In the genomic region with DNA sequence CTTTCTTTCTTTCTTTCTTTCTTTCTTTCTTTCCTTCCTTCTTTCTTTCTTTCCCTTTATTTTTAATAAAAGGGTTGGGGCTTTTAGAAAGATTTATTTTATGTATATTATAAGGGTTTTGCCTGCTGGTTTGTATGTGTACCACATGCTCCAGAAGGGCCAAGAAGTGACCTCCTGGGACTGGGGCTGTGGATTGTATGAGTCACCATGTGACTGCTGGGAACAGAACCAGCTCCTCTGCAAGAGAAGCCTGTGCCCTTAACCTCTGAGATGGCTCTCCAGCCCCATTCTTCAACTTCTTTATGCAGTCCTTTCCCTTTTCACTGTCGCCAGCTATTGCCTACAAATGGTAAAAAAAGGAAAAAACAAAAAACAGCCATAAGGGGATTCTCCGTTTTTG, we compare ENCODE assay signal across 27 mouse cellular contexts. TPM values are rescaled to one million over a fixed set of nuclear protein-coding genes. Genes with fewer than 3 reads are reported as not detected.
DNase-seq lines count a peak whose midpoint lies in the region; ATAC-seq and TF ChIP-seq lines count a peak whose summit lies in the region.
"Had no signal": no experiment of that assay in that cellular context is flagged by ENCODE, and none has a peak within 500 bp of the region (broad histone marks: within the 10 kb centered on the region; RNA-seq: fewer than 3 reads in every experiment).

No protein-coding gene starts in this region.

- H3ac ChIP-seq in myocyte (ENCODE audit: control insufficient read depth, insufficient read length) = no peak overlapping the region

- no peaks in the 10 kb centered on the region for H3K79me2 ChIP-seq in myocyte (ENCODE audit: control insufficient read depth, insufficient read depth)

- TF ChIP-seq EP300 in lung, postnatal 0 days (IDR thresholded peaks at IDR 0.05) = no peak

- DNase-seq in adrenal gland, adult 2 months = peak; percentile 73
- no peak for DNase-seq in adrenal gland, postnatal 4 days (ENCODE audit: low spot score in 2 of 2)
- peak; percentile 12 for DNase-seq in lung, postnatal 0 days (ENCODE audit: low spot score)
- DNase-seq in lung, postnatal 10 days = no peak
- peak; percentile 29 for DNase-seq in adrenal gland, postnatal 25 days
- no peak for DNase-seq in spleen, postnatal 10 days (ENCODE audit: low spot score in 2 of 2)
- DNase-seq in layer of hippocampus, adult 8-10 months (ENCODE audit: low spot score in 2 of 2) = no peak
- DNase-seq: B cell, adult 2 months; cerebellum, adult 18-20 months; cerebellum, postnatal 25 days; kidney, adult 9 months; kidney, postnatal 36 days; lung, adult 18-20 months; lung, postnatal 36 days; right cerebral cortex, adult 18-20 months had no signal

- H3K36me3 ChIP-seq in lung, postnatal 0 days (ENCODE audit: insufficient read depth, low read length) = no peaks in the 10 kb centered on the region
- H3K36me3 ChIP-seq in myocyte (ENCODE audit: control insufficient read depth, insufficient read depth) = no peaks in the 10 kb centered on the region
- H3K36me3 ChIP-seq: forebrain, embryonic 12.5 days; hindbrain, embryonic 15.5 days; intestine, embryonic 15.5 days had no signal

- TF ChIP-seq CTCF in lung, postnatal 0 days (IDR thresholded peaks at IDR 0.05) = no peak

- H3K4me3 ChIP-seq in lung, postnatal 0 days (ENCODE audit: low read depth, low read length) = no peak overlapping the region
- H3K4me3 ChIP-seq in myocyte = no peak overlapping the region
- H3K4me3 ChIP-seq: forebrain, embryonic 12.5 days; heart, adult 2 months; hindbrain, embryonic 15.5 days; intestine, embryonic 15.5 days had no signal

- TF ChIP-seq POLR2A in myocyte (IDR thresholded peaks at IDR 0.05; ENCODE audit: insufficient read length, low read depth) = no peak

- H3K4me2 ChIP-seq in lung, postnatal 0 days (replicated peaks; ENCODE audit: low read depth, low read length) = no peak overlapping the region
- H3K4me2 ChIP-seq in myocyte (ENCODE audit: low read depth) = no peak overlapping the region
- H3K4me2 ChIP-seq: forebrain, embryonic 12.5 days; hindbrain, embryonic 15.5 days; intestine, embryonic 15.5 days; liver, embryonic 11.5 days had no signal

- no peaks in the 10 kb centered on the region for H3K9me3 ChIP-seq in lung, postnatal 0 days (ENCODE audit: low read length)
- H3K9me3 ChIP-seq: forebrain, embryonic 12.5 days; hindbrain, embryonic 15.5 days; intestine, embryonic 15.5 days had no signal

- 86% methylated on average over 2 of the region's 2 CpGs for WGBS in lung, postnatal 0 days

- no peak overlapping the region for H3K27ac ChIP-seq in lung, postnatal 0 days (ENCODE audit: low read length)
- H3K27ac ChIP-seq: forebrain, embryonic 12.5 days; heart, adult 2 months; hindbrain, embryonic 15.5 days; intestine, embryonic 15.5 days had no signal

- no peak for ATAC-seq in lung, postnatal 0 days
- ATAC-seq: intestine, embryonic 15.5 days; Patski had no signal

- H3K4me1 ChIP-seq in lung, postnatal 0 days (ENCODE audit: insufficient read depth, low read depth, low read length) = no peaks in the 10 kb centered on the region
- H3K4me1 ChIP-seq: forebrain, embryonic 12.5 days; hindbrain, embryonic 15.5 days had no signal

- no peaks in the 10 kb centered on the region for H3K27me3 ChIP-seq in lung, postnatal 0 days (replicated peaks; ENCODE audit: insufficient read depth, low read length)
- H3K27me3 ChIP-seq in myocyte (ENCODE audit: control insufficient read depth, insufficient read depth, insufficient read length) = no peaks in the 10 kb centered on the region
- H3K27me3 ChIP-seq: hindbrain, embryonic 15.5 days; intestine, embryonic 15.5 days; Patski had no signal

- H3K9ac ChIP-seq in lung, postnatal 0 days (replicated peaks; ENCODE audit: low read depth) = no peak overlapping the region
- H3K9ac ChIP-seq: forebrain, embryonic 12.5 days; hindbrain, embryonic 15.5 days; intestine, embryonic 15.5 days had no signal

TF ChIP-seq in myocyte, 11 proteins besides CTCF, POLR2A, EP300 and RAD21:
- peak; percentile 23 for TF ChIP-seq USF1 (IDR thresholded peaks at IDR 0.05; ENCODE audit: low read depth)
- TF ChIP-seq SRF (IDR thresholded peaks at IDR 0.05; ENCODE audit: control insufficient read depth, insufficient read length, low read depth) = no peak
TF ChIP-seq in myocyte: peak in this region for 1.

RNA-seq across cellular contexts. Expression of gene Vwce, which starts 11.6 kb away (rescaled TPM):
- total RNA-seq in adrenal gland, adult 2 months (2021) = under 1 TPM; 0.17 to 0.79 TPM
- 0.18 and 0.26 TPM in 2 replicates for polyA plus RNA-seq in adrenal gland, adult 2 months (2012; rRNA removed)
- total RNA-seq in adrenal gland, postnatal 4 days (2021) = 1 to 10 TPM; 2.2 to 4.9 TPM
- 0.08 TPM in 1 of 2 replicates, not detected in the other for polyA plus RNA-seq in lung, postnatal 0 days (2015; fragmentation: Nextera tagmentation; extraction: Ambion mirVana)
- 0.43 and 1.4 TPM in 2 replicates for total RNA-seq in adrenal gland, postnatal 25 days (2021)
- 0.05 TPM for polyA plus RNA-seq in myocyte (2012; fragmentation: generic; extraction: Trizol)
- under 1 TPM; 0.64 to 0.96 (median 0.86) TPM for total RNA-seq in layer of hippocampus, adult 8-10 months (2022)
- total RNA-seq: heart, adult 2 months; heart, postnatal 36 days had no signal
- polyA plus RNA-seq: heart, adult 2 months had no signal

RNA-seq across cellular contexts. Expression of gene Pga5, which starts 32.3 kb away (rescaled TPM):
- total RNA-seq in adrenal gland, adult 2 months (2021) = not detected
- not detected in 2 replicates for polyA plus RNA-seq in adrenal gland, adult 2 months (2012; rRNA removed)
- under 1 TPM in 1 of 2 experiments, not detected in 1; 0.56 TPM for total RNA-seq in adrenal gland, postnatal 4 days (2021)
- not detected in 2 replicates for polyA plus RNA-seq in lung, postnatal 0 days (2015; fragmentation: Nextera tagmentation; extraction: Ambion mirVana)
- total RNA-seq in adrenal gland, postnatal 25 days (2021) = not detected in 2 replicates
- polyA plus RNA-seq in myocyte (2012; fragmentation: generic; extraction: Trizol) = 0.04 TPM
- not detected for total RNA-seq in layer of hippocampus, adult 8-10 months (2022)
- total RNA-seq: heart, adult 2 months; heart, postnatal 36 days; layer of hippocampus, postnatal 10 days had no signal
- polyA plus RNA-seq: forebrain, embryonic 12.5 days; heart, adult 2 months; hindbrain, embryonic 15.5 days; limb, embryonic 11.5 days; liver, embryonic 11.5 days; neural tube, embryonic 11.5 days; small intestine, adult 2 months had no signal

RNA-seq across cellular contexts. Expression of gene Tkfc, which starts 40.2 kb away (rescaled TPM):
- total RNA-seq in adrenal gland, adult 2 months (2021) = 10 to 100 TPM; 17.2 to 20.9 TPM
- polyA plus RNA-seq in adrenal gland, adult 2 months (2012; rRNA removed) = 11.2 and 12.6 TPM in 2 replicates
- total RNA-seq in adrenal gland, postnatal 4 days (2021) = 10 to 100 TPM; 41.2 to 62.6 TPM
- 7.3 TPM in 2 replicates for polyA plus RNA-seq in lung, postnatal 0 days (2015; fragmentation: Nextera tagmentation; extraction: Ambion mirVana)
- 18.0 and 21.7 TPM in 2 replicates for total RNA-seq in adrenal gland, postnatal 25 days (2021)
- 16.7 TPM for polyA plus RNA-seq in myocyte (2012; fragmentation: generic; extraction: Trizol)
- 10 to 100 TPM; 15.3 to 21.4 (median 19.9) TPM for total RNA-seq in layer of hippocampus, adult 8-10 months (2022)

RNA-seq across cellular contexts. Expression of gene Ddb1, which starts 40.5 kb away (rescaled TPM):
- total RNA-seq in adrenal gland, adult 2 months (2021) = 100 to 1,000 TPM; 255 to 264 TPM
- polyA plus RNA-seq in adrenal gland, adult 2 months (2012; rRNA removed) = 64.9 and 105 TPM in 2 replicates
- 100 to 1,000 TPM; 353 to 388 TPM for total RNA-seq in adrenal gland, postnatal 4 days (2021)
- polyA plus RNA-seq in lung, postnatal 0 days (2015; fragmentation: Nextera tagmentation; extraction: Ambion mirVana) = 178 and 181 TPM in 2 replicates
- 305 and 314 TPM in 2 replicates for total RNA-seq in adrenal gland, postnatal 25 days (2021)
- 571 TPM for polyA plus RNA-seq in myocyte (2012; fragmentation: generic; extraction: Trizol)
- 100 to 1,000 TPM; 191 to 201 (median 197) TPM for total RNA-seq in layer of hippocampus, adult 8-10 months (2022)

RNA-seq across cellular contexts. Expression of gene Vps37c, which starts 42.9 kb away (rescaled TPM):
- total RNA-seq in adrenal gland, adult 2 months (2021) = 10 to 100 TPM; 22.1 to 23.3 TPM
- 46.4 and 65.5 TPM in 2 replicates for polyA plus RNA-seq in adrenal gland, adult 2 months (2012; rRNA removed)
- total RNA-seq in adrenal gland, postnatal 4 days (2021) = 10 to 100 TPM; 27.0 to 28.6 TPM
- 23.4 and 25.2 TPM in 2 replicates for polyA plus RNA-seq in lung, postnatal 0 days (2015; fragmentation: Nextera tagmentation; extraction: Ambion mirVana)
- 32.4 and 33.6 TPM in 2 replicates for total RNA-seq in adrenal gland, postnatal 25 days (2021)
- 30.2 TPM for polyA plus RNA-seq in myocyte (2012; fragmentation: generic; extraction: Trizol)
- 10 to 100 TPM; 18.0 to 22.6 (median 20.7) TPM for total RNA-seq in layer of hippocampus, adult 8-10 months (2022)

Comparison
In these comparisons a context has a peak if more than half of its experiments do, and no peak if none do; other contexts are left out.
1. DNase-seq: peak in adrenal gland, adult 2 months (single experiment), lung, postnatal 0 days (single experiment) and adrenal gland, postnatal 25 days (single experiment); none in adrenal gland, postnatal 4 days (0 of 2), lung, postnatal 10 days (single experiment), spleen, postnatal 10 days (0 of 2) and layer of hippocampus, adult 8-10 months (0 of 2).